Mouse (Mus musculus): ENCODE results near the gene Acaa1b.

Acaa1b gene

DNA sequence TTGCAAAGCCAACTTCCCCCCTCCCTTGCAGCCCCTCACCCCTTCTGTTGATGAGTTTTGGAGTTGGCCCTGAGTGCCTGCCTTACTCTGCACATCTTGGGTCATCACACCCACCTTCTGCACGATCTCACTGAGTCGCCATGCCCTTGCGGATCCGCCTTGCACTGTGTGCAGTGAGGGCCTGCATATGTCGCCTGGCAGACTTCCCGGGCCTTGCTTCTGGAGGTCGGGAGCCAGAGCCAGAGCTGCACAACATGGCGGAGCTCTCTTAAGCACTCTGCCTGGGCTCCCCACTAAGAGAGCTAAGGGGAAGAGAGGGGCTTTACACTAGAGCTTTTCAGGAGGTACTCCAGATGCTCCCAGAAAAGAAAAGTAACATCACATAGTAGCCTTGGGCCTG lies 12.2 kb downstream of the Acaa1b start:
- no peak for DNase-seq (ENCODE audit: low spot score in 2 of 2)

GRCm38 (mm10) chr9:119143372-119143771 lies 13.5 kb downstream of the Acaa1b start:
- no peak for DNase-seq (ENCODE audit: low spot score in 2 of 2)

DNA sequence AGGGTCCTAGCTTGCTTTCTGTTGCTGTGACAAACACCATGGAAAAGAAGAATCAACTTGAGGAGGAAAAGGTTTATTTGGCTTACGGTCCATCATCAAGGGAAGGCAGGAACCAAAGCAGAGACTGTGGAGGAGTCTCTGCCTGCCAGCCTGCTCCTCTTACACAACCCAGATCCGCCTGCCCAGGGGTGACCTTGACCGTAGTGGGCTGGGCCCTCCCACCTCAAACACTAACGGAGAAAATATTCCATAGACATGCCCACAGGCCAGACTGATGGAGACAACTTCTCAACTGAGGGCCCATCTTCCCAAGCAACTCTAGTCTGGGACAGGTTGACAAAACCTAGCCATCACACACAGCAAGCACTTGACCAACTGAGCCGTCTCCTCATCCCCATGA lies 14.8 kb downstream of the Acaa1b start:
- DNase-seq (ENCODE audit: low spot score in 2 of 2) = no peak

DNA sequence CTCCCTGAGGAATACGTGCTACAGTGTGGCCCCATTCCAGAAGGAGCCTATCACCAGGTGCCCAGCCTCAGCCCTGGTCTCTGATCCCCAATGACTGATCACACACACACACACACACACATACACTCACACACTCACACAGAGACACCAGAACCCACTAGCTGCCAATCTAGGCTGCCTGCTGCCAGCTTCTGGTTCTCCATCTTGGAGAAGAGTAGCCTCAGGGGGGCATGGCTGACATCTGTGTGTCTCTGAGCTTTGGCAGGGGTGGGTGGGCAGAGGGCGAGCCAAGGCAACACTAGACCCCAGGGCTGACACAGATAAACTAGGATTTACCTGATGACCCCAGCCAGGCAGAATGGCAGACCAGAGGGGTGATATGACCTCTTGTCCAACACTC lies 18.1 kb downstream of the Acaa1b start:
- no peak for DNase-seq (ENCODE audit: low spot score in 2 of 2)

- DNase-seq (ENCODE audit: low spot score in 2 of 2) = no peak
Observed at GRCm38 (mm10) chr9:119130692-119131091, 26.2 kb downstream of the Acaa1b start.

- DNase-seq (ENCODE audit: low spot score in 2 of 2) = no peak
Observed at GRCm38 (mm10) chr9:119128436-119129181, 28.3 kb downstream of the Acaa1b start.

DNA sequence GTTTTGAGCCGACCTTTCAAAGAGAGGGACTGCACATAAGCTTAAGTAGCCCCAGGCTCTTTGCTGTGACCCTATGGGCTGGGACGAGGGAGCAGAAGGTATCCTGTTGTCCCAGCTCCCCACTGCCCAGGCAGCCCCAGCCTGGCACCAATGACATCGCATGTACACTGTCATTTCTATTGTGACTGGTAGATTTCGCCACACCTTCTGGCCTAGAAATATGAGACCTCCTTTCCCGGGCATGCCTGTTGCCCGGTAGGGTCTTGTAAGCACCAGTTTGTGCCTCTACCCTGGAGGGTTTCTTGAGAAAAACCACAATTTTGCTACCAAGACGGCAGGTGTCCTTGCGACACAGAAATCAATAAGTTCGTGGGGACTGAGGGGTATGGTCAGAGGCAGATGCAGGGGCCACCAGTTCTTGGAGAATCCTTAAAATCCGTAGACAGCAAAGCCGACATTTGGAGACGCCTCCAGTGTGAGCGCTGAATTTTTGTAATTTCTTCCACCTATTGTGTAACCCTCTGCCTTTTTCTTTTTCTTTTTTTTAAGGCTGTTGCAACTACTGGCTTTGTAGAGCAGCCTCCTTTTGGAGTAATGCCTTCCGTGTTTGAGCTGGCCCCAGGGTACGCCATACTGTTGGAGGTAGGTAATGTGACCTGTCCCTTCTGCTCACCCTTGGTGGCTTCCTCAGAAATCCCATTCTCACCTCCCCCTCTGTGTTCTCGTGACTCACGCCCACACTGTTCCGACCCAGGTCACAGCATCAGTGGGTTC lies 34.1 kb downstream of the Acaa1b start:
- no peak for DNase-seq (ENCODE audit: low spot score in 2 of 2)

- DNase-seq (ENCODE audit: low spot score in 2 of 2) = no peak
Observed at GRCm38 (mm10) chr9:119120168-119120560, 36.7 kb downstream of the Acaa1b start.

DNA sequence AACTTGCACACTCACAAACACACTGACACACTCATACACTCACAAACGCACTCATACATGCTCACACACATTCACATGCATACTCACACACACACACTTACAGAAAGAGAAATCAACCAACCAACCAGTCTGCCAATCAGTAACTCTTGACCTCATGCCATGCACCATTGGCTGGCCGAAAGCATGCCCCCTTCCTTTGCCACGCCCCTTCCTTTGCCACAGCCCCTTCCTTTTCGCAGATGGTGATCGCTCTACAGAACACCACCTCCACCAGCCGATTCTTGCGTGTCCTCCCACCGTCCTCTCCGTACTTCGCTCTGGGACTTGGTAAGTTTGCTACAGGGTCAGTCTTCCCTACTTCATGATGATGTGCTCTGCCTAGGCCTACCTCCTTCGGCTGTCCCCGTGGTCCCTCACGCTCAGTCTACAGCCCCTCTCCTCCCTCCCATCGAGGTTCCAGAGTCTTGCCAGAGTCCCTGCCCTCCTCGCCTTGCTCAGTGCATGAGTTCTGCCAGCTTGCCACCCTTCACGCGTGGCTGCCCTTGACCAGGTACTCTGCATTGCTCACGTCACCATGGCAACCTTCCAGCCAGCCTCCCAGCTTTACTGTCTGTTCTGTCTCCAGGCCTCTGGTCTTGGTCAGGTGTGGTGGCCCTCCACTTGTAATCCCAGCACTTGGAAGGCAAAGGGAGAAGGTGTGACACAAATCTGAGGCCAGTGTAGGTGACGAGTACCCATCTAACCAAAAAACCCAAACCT lies 37.3 kb downstream of the Acaa1b start:
- DNase-seq (ENCODE audit: low spot score in 2 of 2) = no peak

DNA sequence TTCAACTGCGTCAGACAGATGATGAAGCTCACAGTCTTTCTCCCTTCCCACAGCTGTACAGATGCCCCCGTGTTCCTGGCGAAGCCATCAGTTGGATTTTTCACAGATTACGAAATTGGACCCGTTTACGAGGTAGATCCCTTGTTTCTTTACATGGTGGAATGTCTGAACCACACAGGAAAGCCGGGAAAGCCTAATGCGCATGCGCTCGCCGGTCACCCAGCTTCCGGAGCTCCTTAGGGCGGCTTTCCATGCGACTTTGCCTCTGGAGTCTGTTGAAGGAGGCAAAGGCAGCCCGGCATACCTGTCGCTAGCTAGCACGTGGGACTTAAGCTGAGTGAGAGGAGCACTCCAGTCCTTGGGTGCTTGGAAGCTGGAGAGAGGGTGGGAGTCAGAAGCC lies 42.0 kb downstream of the Acaa1b start:
- no peak for DNase-seq (ENCODE audit: low spot score in 2 of 2)

DNA sequence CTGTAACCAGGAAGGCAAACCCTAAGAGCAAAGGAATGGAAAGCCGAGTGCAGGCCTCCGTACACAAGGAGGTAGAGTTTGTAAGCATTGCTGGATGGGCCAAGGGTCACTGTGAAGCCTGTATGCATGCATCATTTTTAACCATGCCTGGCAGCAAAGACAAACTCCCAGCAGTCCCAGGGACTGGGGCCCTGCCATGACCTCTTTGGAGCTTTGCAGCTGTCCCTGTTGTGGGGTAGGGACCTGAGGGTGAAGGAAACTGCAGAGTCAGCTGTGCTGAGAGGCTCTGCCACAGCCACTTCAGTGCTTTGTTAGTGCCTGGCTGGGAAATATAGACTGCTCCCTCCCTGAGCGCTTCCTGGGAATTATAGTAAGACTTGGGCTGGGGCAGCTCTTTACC lies 46.3 kb downstream of the Acaa1b start:
- DNase-seq (ENCODE audit: low spot score in 2 of 2) = no peak

DNA sequence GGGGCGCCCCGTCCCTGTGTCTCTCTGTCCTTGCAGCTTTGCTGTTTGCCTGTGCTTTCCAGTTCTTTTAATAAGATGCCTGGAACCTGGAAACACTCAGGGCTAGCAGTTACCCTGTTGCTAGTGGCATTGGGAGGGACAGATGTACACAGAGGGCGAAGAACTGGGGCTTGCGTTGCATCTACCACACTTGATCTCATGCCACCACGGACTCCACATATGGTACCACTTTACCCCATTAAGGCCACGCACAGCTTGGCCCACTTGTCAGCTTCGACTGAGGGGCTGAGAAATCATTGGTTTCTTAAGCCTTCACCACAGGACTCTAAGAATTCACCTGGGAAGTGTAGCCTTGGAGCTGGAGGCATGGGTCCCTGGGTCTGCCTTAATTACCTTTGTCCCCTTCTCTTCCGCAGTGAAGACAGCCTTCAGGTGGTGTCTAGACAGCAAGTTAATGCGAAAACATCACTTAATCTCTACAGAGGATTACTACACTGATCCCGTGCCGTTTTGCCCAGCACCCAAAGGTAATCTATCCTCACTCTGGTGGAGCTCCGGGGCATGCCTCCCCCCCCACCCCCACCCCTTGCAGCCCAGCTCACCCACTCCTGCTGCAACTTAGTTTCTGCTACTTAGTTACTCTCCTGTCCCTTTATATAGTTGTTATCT lies 47.1 kb downstream of the Acaa1b start:
- DNase-seq (ENCODE audit: low spot score in 2 of 2) = no peak

- DNase-seq (ENCODE audit: low spot score in 2 of 2) = no peak
Observed at GRCm38 (mm10) chr9:119107566-119107965, 49.3 kb downstream of the Acaa1b start.

GRCm38 (mm10) chr9:119102783-119103113 lies 54.1 kb downstream of the Acaa1b start:
- peak in 1 of 2 experiments; percentile 15 for DNase-seq (ENCODE audit: low spot score in 2 of 2)

GRCm38 (mm10) chr9:119101992-119102782 lies 54.7 kb downstream of the Acaa1b start, which contains the start of gene Dlec1:
Gene Dlec1 (plus strand): TSS chr9:119102478.
- peak; percentile 72 to 77 for DNase-seq (ENCODE audit: low spot score in 2 of 2)

DNA sequence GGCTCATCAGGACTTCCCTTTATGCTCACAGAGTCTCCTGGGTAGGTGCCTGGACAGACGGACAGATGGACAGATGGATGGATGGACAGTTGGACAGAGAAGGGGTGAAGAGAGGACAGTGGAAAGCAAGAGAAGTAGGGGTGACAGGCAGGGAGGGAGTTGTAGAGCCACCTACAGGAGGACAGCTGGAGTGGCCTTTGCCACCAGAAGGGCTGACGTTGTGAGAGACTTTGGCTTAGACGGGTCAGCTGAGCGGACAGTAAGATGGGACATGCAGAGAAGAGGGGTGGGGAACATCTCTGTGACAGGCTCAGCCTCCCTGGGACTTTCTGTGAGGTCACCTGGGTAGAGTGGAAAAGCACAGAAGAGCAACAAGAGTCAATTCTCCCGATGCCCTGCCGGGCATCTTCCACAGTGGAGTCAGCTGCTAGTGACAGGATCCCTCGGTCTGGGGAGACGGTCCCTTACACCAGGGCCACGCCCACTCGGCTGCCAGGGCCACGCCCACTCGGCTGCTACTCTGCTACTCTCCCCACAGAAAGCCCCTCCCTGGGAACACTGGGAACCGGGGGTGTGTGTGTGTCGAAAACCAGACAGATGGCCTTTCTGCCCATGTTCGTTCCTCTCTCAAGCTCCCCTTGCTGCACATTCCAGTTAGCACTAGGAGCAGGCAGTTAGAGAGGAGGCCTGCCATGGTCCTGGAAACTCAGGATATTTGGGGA lies 56.6 kb downstream of the Acaa1b start:
- no peak for DNase-seq (ENCODE audit: low spot score in 2 of 2)
